Mouse (Mus musculus): ENCODE measurements around the gene Ipo4. TPM values are rescaled to one million over a fixed set of nuclear protein-coding genes. Genes with fewer than 3 reads are reported as not detected.

Ipo4 gene
- polyA plus RNA-seq (2015; fragmentation: Nextera tagmentation; extraction: Ambion mirVana), result 64.8 and 67.1 TPM in 2 replicates

GRCm38 (mm10) chr14:55635523-55636007, at the start of gene Ipo4:
Gene Ipo4, minus strand, starts transcription at chr14:55635957.
- Histone ChIP-seq H3K36me3 (peaks cover 85% of the 10 kb centered on the region), H3K4me3 (peak within 1 kb of the TSS; percentile 75), H3K4me2 (peak within 1 kb of the TSS; percentile 88), H3K9me3 (no peaks in the 10 kb centered on the region), H3K4me1 (peaks cover 19% of the 10 kb centered on the region), H3K27me3 (replicated peaks) (no peaks in the 10 kb centered on the region), H3K9ac (peak within 1 kb of the TSS; percentile 87), H3K27ac (replicated peaks) (peak within 1 kb of the TSS; percentile 70)
- ATAC-seq (ENCODE audit: extremely low read depth, insufficient number of reproducible peaks, low FRiP score, low TSS enrichment), result 0 out of 2 replicates have a peak, but pooled peaks have one; percentile 56
- WGBS, result 1% methylated on average over 33 of the region's 33 CpGs

- H3K4me3 ChIP-seq, result peak overlapping the region; percentile 86
- peak overlapping the region; percentile 84 for H3K4me2 ChIP-seq
- peaks cover 35% of the 10 kb centered on the region for H3K36me3 ChIP-seq
- H3K4me1 ChIP-seq, result peaks cover 17% of the 10 kb centered on the region
- H3K9ac ChIP-seq, result peak overlapping the region; percentile 93
- no peak for ATAC-seq (ENCODE audit: extremely low read depth, insufficient number of reproducible peaks, low FRiP score, low TSS enrichment)
- WGBS, result 16% methylated on average over 3 of the region's 3 CpGs
- H3K9me3 ChIP-seq, result no peaks in the 10 kb centered on the region
- H3K27ac ChIP-seq (replicated peaks), result peak overlapping the region; percentile 89
- no peaks in the 10 kb centered on the region for H3K27me3 ChIP-seq (replicated peaks)
Measured at GRCm38 (mm10) chr14:55682118-55682493, 46.3 kb upstream of the Ipo4 start.

GRCm38 (mm10) chr14:55681160-55682117, 45.7 kb upstream of the Ipo4 start, which contains the start of gene Tinf2:
Gene Tinf2, minus strand, starts transcription at chr14:55681820.
- Histone ChIP-seq H3K27me3 (replicated peaks) (no peaks in the 10 kb centered on the region), H3K36me3 (peaks cover 42% of the 10 kb centered on the region), H3K9me3 (no peaks in the 10 kb centered on the region), H3K9ac (peak within 1 kb of the TSS; percentile 93), H3K27ac (replicated peaks) (peak within 1 kb of the TSS; percentile 89), H3K4me1 (peaks cover 17% of the 10 kb centered on the region), H3K4me3 (peak within 1 kb of the TSS; percentile 86), H3K4me2 (peak within 1 kb of the TSS; percentile 84)
- WGBS, result under 1% methylated on average over 66 of the region's 66 CpGs
- peak; percentile 97 for ATAC-seq (ENCODE audit: extremely low read depth, insufficient number of reproducible peaks, low FRiP score, low TSS enrichment)

- Histone ChIP-seq H3K4me1 (peaks cover 21% of the 10 kb centered on the region), H3K27me3 (replicated peaks) (no peaks in the 10 kb centered on the region), H3K4me3 (no peak overlapping the region), H3K9me3 (no peaks in the 10 kb centered on the region), H3K4me2 (no peak overlapping the region), H3K27ac (replicated peaks) (no peak overlapping the region), H3K36me3 (peaks cover 61% of the 10 kb centered on the region), H3K9ac (no peak overlapping the region)
- no peak for ATAC-seq (ENCODE audit: extremely low read depth, insufficient number of reproducible peaks, low FRiP score, low TSS enrichment)
- 87% methylated on average over 4 of the region's 4 CpGs for WGBS
Measured at GRCm38 (mm10) chr14:55677615-55678014, 41.9 kb upstream of the Ipo4 start.

GRCm38 (mm10) chr14:55672741-55673060, 36.9 kb upstream of the Ipo4 start:
- WGBS, result 68% methylated on average over 7 of the region's 7 CpGs
- no peak for ATAC-seq (ENCODE audit: extremely low read depth, insufficient number of reproducible peaks, low FRiP score, low TSS enrichment)
- no peaks in the 10 kb centered on the region for H3K9me3 ChIP-seq
- H3K27ac ChIP-seq (replicated peaks), result peak overlapping the region; percentile 83; the same call in 1 of the 2 replicates
- H3K27me3 ChIP-seq (replicated peaks), result no peaks in the 10 kb centered on the region
- peaks cover 44% of the 10 kb centered on the region for H3K36me3 ChIP-seq
- peak overlapping the region; percentile 83 for H3K4me3 ChIP-seq
- peaks cover 22% of the 10 kb centered on the region for H3K4me1 ChIP-seq
- peak overlapping the region; percentile 91 for H3K9ac ChIP-seq
- peak overlapping the region; percentile 88 for H3K4me2 ChIP-seq

- peaks cover 38% of the 10 kb centered on the region for H3K36me3 ChIP-seq
- WGBS, result 1% methylated on average over 38 of the region's 38 CpGs
- H3K9ac ChIP-seq, result peak within 1 kb of the TSS; percentile 91
- H3K27ac ChIP-seq (replicated peaks), result peak within 1 kb of the TSS; percentile 83
- no peaks in the 10 kb centered on the region for H3K9me3 ChIP-seq
- H3K4me2 ChIP-seq, result peak within 1 kb of the TSS; percentile 88
- peaks cover 22% of the 10 kb centered on the region for H3K4me1 ChIP-seq
- ATAC-seq (ENCODE audit: extremely low read depth, insufficient number of reproducible peaks, low FRiP score, low TSS enrichment), result peak; percentile 91; the same call in 1 of the 2 replicates
- H3K27me3 ChIP-seq (replicated peaks), result no peaks in the 10 kb centered on the region
- H3K4me3 ChIP-seq, result peak within 1 kb of the TSS; percentile 83
Measured at GRCm38 (mm10) chr14:55671833-55672740, 36.3 kb upstream of the Ipo4 start, which contains the start of the genes Gmpr2 and Nedd8. Gene Gmpr2, plus strand, starts transcription at chr14:55671941. Gene Nedd8, minus strand, starts transcription at chr14:55672124.

- Histone ChIP-seq H3K4me3 (peak overlapping the region; percentile 83), H3K36me3 (peaks cover 36% of the 10 kb centered on the region), H3K4me2 (peak overlapping the region; percentile 88), H3K27me3 (replicated peaks) (no peaks in the 10 kb centered on the region), H3K9me3 (no peaks in the 10 kb centered on the region), H3K27ac (replicated peaks) (peak overlapping the region; percentile 83), H3K4me1 (peaks cover 22% of the 10 kb centered on the region), H3K9ac (peak overlapping the region; percentile 91)
- WGBS, result 0% methylated on average over 12 of the region's 12 CpGs
- ATAC-seq (ENCODE audit: extremely low read depth, insufficient number of reproducible peaks, low FRiP score, low TSS enrichment), result peak; percentile 22; the same call in 1 of the 2 replicates
Measured at GRCm38 (mm10) chr14:55671486-55671832, 35.7 kb upstream of the Ipo4 start.

GRCm38 (mm10) chr14:55660636-55661035, 24.9 kb upstream of the Ipo4 start:
- Histone ChIP-seq H3K9me3 (no peaks in the 10 kb centered on the region), H3K27me3 (replicated peaks) (no peaks in the 10 kb centered on the region), H3K4me2 (peak overlapping the region; percentile 78), H3K36me3 (peaks cover 47% of the 10 kb centered on the region), H3K9ac (peak overlapping the region; percentile 90; the same call in 1 of the 2 replicates), H3K27ac (replicated peaks) (peak overlapping the region; percentile 86; the same call in 1 of the 2 replicates), H3K4me3 (peak overlapping the region; percentile 85), H3K4me1 (peaks cover 31% of the 10 kb centered on the region)
- WGBS, result 44% methylated on average over 2 of the region's 2 CpGs
- no peak for ATAC-seq (ENCODE audit: extremely low read depth, insufficient number of reproducible peaks, low FRiP score, low TSS enrichment)

GRCm38 (mm10) chr14:55659960-55660573, 24.3 kb upstream of the Ipo4 start, which contains the start of gene Mdp1:
Gene Mdp1, minus strand, starts transcription at chr14:55660508.
- Histone ChIP-seq H3K9ac (peak within 1 kb of the TSS; percentile 90), H3K4me2 (peak within 1 kb of the TSS; percentile 78), H3K4me3 (peak within 1 kb of the TSS; percentile 85), H3K9me3 (no peaks in the 10 kb centered on the region), H3K27ac (replicated peaks) (peak within 1 kb of the TSS; percentile 86), H3K27me3 (replicated peaks) (no peaks in the 10 kb centered on the region), H3K4me1 (peaks cover 31% of the 10 kb centered on the region), H3K36me3 (peaks cover 45% of the 10 kb centered on the region)
- WGBS, result 0% methylated on average over 39 of the region's 39 CpGs
- ATAC-seq (ENCODE audit: extremely low read depth, insufficient number of reproducible peaks, low FRiP score, low TSS enrichment), result peak; percentile 54; the same call in 1 of the 2 replicates

GRCm38 (mm10) chr14:55658011-55658410, 22.3 kb upstream of the Ipo4 start:
- H3K27me3 ChIP-seq (replicated peaks), result no peaks in the 10 kb centered on the region
- peaks cover 33% of the 10 kb centered on the region for H3K36me3 ChIP-seq
- H3K4me2 ChIP-seq, result no peak overlapping the region
- H3K4me3 ChIP-seq, result no peak overlapping the region
- no peak overlapping the region for H3K9ac ChIP-seq
- ATAC-seq (ENCODE audit: extremely low read depth, insufficient number of reproducible peaks, low FRiP score, low TSS enrichment), result no peak
- 67% methylated on average over 5 of the region's 5 CpGs for WGBS
- peak overlapping the region; percentile 86 for H3K27ac ChIP-seq (replicated peaks)
- peaks cover 31% of the 10 kb centered on the region for H3K4me1 ChIP-seq
- no peaks in the 10 kb centered on the region for H3K9me3 ChIP-seq
